Mouse (Mus musculus): ENCODE results near the gene Tmem54.
A peak's percentile ranks its signal among the peaks of the same experiment; 100 is the strongest.

Tmem54 gene

DNA sequence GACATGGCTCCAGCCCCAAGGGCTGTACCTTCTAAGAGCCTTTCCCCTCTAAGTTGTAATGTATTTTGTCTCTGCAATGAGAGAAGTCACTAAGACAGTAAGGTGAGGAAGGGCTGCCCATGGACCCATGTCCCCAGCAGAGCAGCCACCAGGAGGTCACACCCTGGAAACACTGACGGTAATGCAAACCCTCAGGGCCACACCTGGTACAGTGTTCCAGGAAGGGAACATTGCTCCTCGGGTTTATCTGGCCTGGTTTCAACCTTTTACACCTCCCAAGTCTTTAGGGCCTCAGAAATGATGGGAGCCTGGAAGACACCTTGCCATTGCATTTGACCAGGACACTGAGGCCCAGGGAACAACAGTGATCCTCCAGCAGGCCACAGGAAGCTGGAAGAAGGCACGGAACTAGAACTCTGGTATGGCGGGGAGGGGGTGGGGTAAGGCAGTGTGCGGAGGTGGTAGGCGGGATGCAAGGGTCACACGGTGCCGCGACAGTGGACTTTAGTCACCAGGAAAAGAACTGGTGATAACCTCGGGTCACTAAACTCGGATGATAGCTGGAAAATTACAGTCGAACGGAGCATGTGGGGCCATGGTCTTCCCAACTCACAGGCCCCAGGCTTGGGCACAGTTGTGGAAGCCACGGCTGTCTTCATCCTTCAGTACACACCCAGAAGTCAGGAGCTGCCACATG lies 3.1 kb upstream of the Tmem54 start:
- DNase-seq: no peak

DNA sequence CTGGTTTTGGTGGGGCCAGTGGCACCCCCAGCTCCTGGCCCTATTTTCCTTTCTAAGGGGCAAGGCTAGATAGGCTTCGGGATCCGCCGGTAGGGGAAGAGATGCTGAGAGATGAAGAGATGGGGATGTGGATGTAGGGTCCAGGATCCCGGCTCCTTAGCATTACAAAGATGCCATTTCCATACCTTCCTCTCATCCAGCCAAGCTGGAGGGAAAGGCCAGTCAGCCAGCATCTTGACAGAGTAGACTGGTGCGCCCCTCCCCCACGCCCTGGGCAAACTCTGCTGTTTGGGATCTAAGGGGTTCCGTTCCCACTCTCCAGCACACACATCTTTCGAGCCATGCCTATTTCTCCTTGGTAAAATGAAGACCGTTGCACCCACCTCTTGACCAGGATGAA lies 725 bp downstream of the Tmem54 start:
- DNase-seq: no peak

DNA sequence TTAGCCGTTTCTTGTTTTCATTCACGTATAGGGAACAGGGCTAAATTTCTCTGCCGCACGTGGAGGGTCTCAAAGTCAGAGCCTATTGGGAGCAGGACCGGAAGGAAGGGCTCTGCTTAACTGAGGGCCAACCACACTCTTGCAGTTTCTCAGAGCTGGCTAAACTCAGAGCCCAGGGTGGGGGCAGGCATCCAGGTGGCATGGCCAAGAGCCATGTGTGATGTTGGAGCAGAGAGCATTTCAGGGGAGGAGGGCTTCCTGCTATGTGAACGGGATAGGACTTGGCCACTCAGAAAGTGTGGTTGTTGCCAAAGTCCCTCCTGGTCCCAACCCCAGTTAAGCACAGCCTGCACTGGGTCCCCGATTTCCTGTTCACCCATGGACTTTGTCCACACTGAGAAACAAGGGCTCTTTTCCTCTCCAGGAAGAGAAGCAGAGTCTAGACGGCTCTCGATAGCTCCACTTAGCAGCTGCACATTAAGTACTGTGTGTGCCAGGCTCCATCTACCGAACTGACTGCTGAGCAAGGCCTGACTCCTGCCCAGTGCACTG lies 2.1 kb downstream of the Tmem54 start:
- no peak for DNase-seq

GRCm38 (mm10) chr4:129108624-129109023 lies 3.3 kb downstream of the Tmem54 start:
- DNase-seq: no peak

GRCm38 (mm10) chr4:129110804-129111203 lies 5.5 kb downstream of the Tmem54 start:
- no peak for DNase-seq

GRCm38 (mm10) chr4:129111350-129111749 lies 6.0 kb downstream of the Tmem54 start:
- DNase-seq: no peak

DNA sequence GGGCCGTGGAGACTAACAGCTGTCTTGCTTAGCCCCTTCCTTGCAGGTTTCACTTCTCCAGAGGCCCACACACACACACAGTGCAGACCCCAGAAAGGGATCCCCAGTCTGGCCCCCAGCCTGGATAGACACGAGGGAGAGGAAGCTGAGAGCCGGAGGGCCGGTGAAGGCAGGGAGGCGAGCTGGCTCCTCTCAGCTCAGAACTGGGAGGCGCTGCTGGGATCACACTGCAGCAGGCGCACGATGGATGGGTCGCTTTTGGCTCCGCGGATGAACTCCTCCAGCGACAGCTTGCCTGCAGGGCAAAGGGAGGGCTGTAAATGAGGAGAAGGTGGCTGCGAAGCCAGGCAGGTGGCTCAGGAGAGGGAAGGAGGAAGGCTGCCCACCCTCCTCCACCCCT lies 6.9 kb downstream of the Tmem54 start:
- peak in 1 of 2 experiments; percentile 27 for DNase-seq

GRCm38 (mm10) chr4:129113083-129113988 lies 8.0 kb downstream of the Tmem54 start:
- DNase-seq: peak; percentile 76 to 86

GRCm38 (mm10) chr4:129116703-129117102 lies 11.4 kb downstream of the Tmem54 start:
- DNase-seq: no peak

DNA sequence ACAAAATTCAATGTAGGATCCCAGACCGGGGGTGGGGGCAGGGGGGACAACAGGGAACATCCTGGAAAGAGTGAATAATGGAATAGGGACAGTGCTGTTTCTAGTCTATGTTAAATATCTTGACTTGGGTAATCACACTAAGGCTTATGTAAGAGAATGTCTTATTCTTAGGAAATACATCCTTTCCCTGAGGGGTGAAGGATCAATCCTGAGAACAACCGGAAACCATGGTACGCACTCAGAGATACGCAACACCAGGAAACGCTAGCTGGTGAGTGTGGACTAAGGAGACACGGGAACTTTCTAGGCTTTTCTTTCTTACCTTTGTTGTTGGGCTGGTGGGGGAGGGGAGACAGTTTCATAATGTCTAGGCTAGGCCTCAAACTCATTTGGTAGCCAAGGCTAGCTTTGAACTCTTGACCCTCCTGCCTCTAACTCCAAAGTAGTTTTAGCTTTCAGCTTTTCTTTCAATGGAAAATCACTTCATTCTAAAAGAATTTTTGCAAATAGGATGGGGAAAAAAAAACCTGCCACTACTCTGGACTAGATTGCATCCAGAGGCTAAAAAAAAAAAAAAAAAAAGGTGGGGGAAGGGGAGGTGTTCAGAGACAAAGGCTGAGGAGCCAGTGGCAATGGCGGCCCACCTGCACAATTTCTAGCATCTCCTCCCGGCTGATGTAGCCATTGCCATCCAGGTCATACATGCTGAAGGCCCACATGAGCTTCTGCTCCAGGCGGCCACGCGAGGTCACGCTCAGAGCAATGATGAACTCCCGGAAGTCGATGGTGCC lies 12.6 kb downstream of the Tmem54 start:
- no peak for DNase-seq

DNA sequence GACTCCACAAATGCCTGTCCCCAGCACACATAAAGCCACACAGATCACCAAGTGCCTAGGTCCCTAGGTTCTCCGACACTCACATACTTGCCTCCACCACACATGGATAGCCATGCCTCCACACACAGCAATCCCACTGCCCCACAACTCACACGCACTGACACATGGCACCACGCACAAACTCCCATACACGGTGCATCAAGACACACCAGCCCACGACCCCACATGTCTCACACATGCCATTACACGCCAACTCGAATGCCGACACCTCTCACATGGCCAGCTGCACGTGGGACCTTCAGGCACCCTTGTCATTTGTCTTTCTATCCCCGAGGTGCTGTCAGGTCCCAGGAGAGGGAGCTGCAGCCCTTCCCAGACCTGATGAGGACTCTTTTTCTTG lies 14.4 kb downstream of the Tmem54 start:
- no peak for DNase-seq

DNA sequence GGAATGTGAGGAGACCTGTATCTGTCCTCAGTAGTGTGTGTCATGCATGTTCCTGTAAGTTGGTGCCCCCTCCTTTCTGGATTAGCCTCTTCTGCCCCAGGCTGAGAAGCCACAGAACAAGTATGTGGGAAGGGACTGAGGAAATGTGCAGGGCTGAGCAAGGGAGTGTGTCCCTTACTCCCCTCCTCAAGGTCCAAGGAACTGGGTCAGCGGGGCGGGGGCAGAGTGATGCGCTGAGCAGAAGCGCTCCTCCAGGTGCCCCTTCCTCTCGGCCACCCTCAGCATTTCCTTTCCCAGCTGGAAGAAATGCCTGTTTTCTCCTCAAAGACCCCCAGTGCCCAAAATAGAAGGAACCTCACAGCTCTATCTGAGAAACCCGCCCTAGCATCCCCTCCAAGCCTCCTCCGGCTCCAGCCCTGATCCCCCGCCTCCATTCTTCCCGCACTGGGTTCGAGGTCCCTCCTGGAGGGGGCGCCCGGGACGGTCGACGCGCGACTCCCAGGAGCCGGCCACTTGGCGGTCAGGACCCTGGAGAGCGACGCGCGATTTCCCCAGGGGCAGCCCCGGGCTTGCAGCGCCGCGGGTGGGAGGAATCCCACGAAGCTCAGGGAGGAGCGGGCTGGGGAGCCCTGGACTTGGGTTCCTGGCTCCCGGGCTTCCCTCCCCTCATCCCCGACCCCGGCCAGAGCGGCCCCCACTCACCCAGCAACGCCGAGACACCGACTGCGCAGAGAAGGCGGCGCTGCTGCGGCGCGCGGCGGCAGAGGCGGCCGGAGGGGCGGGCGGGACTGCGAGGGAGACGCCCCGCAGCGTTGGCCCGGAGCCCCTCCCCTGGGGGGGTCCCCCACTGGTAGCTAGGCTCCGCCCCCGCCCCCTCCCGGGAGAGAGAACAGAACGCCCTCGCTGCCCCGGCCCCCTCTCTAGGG lies 15.4 kb downstream of the Tmem54 start:
- peak in 1 of 2 experiments; percentile 50 for DNase-seq

DNA sequence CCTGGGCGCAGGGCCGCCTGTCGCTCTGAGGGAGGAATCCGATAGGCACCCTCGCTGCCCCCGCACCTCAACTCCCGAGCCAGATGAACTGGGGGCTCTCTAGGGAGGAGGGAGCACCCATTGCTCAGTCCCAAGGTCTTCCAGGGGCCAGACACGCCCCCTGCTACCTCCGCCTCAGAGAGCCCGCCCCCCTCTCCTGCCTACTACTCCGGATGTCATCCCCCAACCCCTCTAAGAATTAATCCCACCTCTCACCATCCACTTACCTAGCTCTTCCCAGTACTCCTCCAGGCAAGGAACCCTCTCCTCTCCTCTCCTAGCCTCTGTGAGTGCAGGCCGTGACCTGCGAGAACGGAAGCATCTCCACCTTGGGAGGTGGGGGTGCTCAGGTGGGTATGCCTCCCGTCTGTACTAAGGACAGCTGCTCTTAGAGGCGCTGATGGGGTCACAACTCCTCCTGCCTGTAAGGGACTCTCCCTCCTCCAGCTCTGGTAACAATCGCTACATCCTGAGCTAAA lies 16.3 kb downstream of the Tmem54 start, which contains the start of gene Hpca:
Gene Hpca, minus strand, starts transcription at position 468 of the 518 bp plus-strand sequence.
- DNase-seq: no peak

GRCm38 (mm10) chr4:129122107-129122506 lies 16.8 kb downstream of the Tmem54 start:
- no peak for DNase-seq

DNA sequence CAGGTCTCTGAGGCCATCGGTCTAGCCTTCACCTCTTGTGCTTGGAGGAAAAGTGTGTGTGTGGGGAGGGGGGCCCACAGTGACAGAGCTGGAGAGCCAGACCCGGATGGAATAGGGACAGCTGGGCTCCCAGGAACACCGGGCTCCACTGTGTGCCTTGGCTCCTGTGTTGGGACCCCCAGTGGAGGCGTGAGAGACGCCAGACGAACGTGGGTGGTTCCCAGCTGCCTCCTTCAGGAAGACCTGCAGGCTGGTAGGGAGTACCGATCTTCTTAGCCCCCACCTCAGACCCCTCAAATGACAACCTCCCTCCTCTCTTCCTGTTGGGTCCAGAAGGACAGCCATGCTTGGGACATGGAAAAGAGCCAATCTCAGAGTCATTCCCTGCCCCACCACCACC lies 17.4 kb downstream of the Tmem54 start:
- no peak for DNase-seq

GRCm38 (mm10) chr4:129124652-129125146 lies 19.4 kb downstream of the Tmem54 start:
- DNase-seq: no peak

- no peak for DNase-seq
Measured at GRCm38 (mm10) chr4:129125736-129126451, 20.5 kb downstream of the Tmem54 start.

- DNase-seq: no peak
Measured at GRCm38 (mm10) chr4:129128582-129129338, 23.4 kb downstream of the Tmem54 start.

DNA sequence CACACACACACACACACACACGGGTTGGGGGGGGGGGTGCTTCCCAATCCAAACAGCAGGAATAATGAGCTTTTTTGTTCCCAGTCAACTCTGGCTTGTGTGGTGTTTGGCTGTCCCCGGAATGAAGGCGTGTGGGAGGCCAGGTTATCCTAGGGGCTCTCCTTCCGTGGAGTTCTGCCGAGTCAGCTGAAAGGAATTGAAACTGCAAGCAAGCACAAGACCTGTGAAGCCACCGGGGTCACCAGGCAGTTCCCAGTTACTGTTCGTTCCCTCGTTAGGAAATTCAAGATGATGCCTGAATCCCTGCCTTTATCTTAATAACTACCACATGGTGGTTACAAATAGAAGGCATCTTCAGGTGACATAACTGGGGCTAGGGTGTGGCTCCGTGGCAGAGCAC lies 24.0 kb downstream of the Tmem54 start:
- no peak for DNase-seq

DNA sequence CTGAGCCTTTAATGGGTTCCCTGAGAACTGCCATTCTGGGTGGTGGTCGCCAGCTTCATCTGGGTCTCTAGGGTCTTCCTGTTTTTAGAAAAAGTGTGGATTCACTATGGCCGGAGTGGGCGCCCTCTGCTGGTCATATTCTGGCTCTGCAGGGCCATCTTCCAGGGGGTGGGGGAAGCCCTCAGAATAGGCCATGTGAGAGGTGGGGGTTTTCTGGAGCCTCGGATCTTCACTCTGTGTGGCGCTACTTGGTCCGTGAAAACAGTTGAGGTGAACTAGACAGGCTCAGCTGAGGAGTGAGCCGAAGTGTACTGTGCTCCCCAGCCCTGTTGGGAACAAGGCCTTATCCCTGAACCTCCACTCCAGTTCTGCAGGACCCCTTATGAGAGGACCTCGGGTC lies 24.8 kb downstream of the Tmem54 start:
- peak; percentile 53 to 68 for DNase-seq

All from cerebellum, adult 18-20 months (tissue).